Mouse (Mus musculus) midbrain, embryonic 12.5 days (tissue): ENCODE measurements around the gene Wipf2. TPM values are rescaled to one million over a fixed set of nuclear protein-coding genes. Genes with fewer than 3 reads are reported as not detected.
A peak's percentile ranks its signal among the peaks of the same experiment; 100 is the strongest.

Experiments
- ATAC-seq: fragments of 200-750 bp; cut with Nextera tagmentation; 2 replicates; pipeline ENCODE4 v1.8.0; 2017; ENCODE audit warnings: low read depth, moderate TSS enrichment, moderate library complexity; ENCODE audit not compliant: low FRiP score
- H3K27ac ChIP-seq: fragments of 300-500 bp; sonication (generic); replicated peaks from 2 replicates; pipeline ENCODE4 v1.5.1; 2016; ENCODE audit warnings: mild to moderate bottlenecking
- H3K27me3 ChIP-seq: fragments of 300-500 bp; sonication (generic); 2 replicates; pipeline ENCODE4 v1.6.1; 2016; ENCODE audit warnings: mild to moderate bottlenecking
- H3K36me3 ChIP-seq: fragments of 300-500 bp; sonication (generic); 2 replicates; pipeline ENCODE4 v1.6.1; 2016
- H3K4me1 ChIP-seq: fragments of 300-500 bp; sonication (generic); 2 replicates; pipeline ENCODE4 v1.6.1; 2016
- H3K4me2 ChIP-seq: fragments of 300-500 bp; sonication (generic); replicated peaks from 2 replicates; pipeline ENCODE4 v1.6.1; 2016; ENCODE audit warnings: mild to moderate bottlenecking, moderate library complexity
- H3K4me3 ChIP-seq: fragments of 300-500 bp; sonication (generic); 2 replicates; pipeline ENCODE4 v1.5.1; 2016; ENCODE audit warnings: mild to moderate bottlenecking
- H3K9ac ChIP-seq: fragments of 300-500 bp; sonication (generic); replicated peaks from 2 replicates; pipeline ENCODE4 v1.6.1; 2016; ENCODE audit warnings: mild to moderate bottlenecking, moderate library complexity
- H3K9me3 ChIP-seq: fragments of 300-500 bp; sonication (generic); 2 replicates; pipeline ENCODE4 v1.6.1; 2016; ENCODE audit warnings: mild to moderate bottlenecking
- WGBS: fragments of 180-500 bp; shearing (Covaris S2); methylation state at CpG from one replicate; pipeline ENCODE4 v1.1.7; 2016; 5-methylcytosine and 5-hydroxymethylcytosine counted together
- polyA plus RNA-seq: library from polyadenylated mRNA; unstranded; fragments of >200 nt; fragmentation: Nextera tagmentation; extraction: Ambion mirVana; gene quantifications from 2 replicates; pipeline ENCODE4 v1.2.1, GENCODE M21; 2016

Wipf2 gene
- polyA plus RNA-seq, 1 experiment from 2014 or later = 4.9 TPM

GRCm38 (mm10) chr11:98951026-98951906 is 87.8 kb downstream of the Wipf2 start:
- H3K4me3 ChIP-seq = no peak overlapping the region
- no peak overlapping the region for H3K27ac ChIP-seq
- 0 out of 2 replicates have a peak overlapping the region, but pooled peaks have one; percentile 15 for H3K9ac ChIP-seq
- H3K36me3 ChIP-seq = no peaks in the 10 kb centered on the region
- H3K4me1 ChIP-seq = peaks cover 42% of the 10 kb centered on the region
- no peaks in the 10 kb centered on the region for H3K9me3 ChIP-seq
- no peak for ATAC-seq
- H3K27me3 ChIP-seq = no peaks in the 10 kb centered on the region
- 75% methylated on average over 16 of the region's 16 CpGs for WGBS
- H3K4me2 ChIP-seq = no peak overlapping the region

DNA sequence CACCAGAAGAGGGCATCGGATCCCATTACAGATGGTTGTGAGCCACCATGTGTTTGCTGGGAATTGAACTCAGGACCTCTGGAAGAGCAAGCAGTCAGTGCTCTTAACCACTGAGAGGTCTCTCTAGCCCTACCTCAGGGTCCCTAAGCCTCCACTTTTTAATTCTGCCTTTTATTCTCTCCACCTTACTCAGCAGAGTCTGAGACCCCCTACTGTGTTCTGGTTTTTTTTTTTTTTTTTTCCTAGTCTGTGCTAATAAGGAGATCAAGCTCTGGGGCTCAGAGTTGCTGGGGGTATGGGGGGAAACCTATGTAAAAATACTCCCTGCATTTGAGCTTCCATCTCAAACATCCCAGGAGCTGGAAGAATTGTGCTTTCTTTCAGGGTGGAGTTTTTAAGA is 88.7 kb downstream of the Wipf2 start:
- ATAC-seq = no peak
- Histone ChIP-seq H3K4me1 (peaks cover 42% of the 10 kb centered on the region), H3K9me3 (no peaks in the 10 kb centered on the region), H3K4me3 (no peak overlapping the region), H3K27me3 (no peaks in the 10 kb centered on the region), H3K27ac (no peak overlapping the region), H3K4me2 (no peak overlapping the region), H3K9ac (no peak overlapping the region), H3K36me3 (no peaks in the 10 kb centered on the region)
- WGBS = 80% methylated on average over 1 of the region's 1 CpGs

DNA sequence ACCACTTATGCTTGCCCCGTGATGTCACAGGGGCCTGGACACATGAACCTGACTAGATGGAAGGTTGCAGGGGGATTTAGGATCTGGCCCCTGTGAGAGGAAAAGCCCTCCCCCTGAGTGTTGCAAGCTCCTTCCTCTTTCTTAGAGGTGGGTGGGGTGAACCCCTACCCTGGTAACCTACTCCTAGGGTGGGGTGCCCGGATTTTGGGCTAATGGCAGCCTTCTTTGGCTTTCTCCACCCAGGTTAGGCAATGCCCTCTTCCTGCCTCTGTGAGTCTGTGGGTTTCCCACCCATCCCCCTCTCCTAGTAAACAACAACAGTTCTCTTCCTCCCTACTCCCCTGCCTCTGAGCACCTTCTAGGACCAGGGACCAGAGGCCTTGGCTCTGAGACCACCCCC is 89.3 kb downstream of the Wipf2 start:
- Histone ChIP-seq H3K4me1 (peaks cover 42% of the 10 kb centered on the region), H3K9ac (no peak overlapping the region), H3K27me3 (no peaks in the 10 kb centered on the region), H3K4me2 (no peak overlapping the region), H3K9me3 (no peaks in the 10 kb centered on the region), H3K4me3 (no peak overlapping the region), H3K27ac (no peak overlapping the region), H3K36me3 (no peaks in the 10 kb centered on the region)
- ATAC-seq = no peak
- 74% methylated on average over 2 of the region's 2 CpGs for WGBS

GRCm38 (mm10) chr11:98953361-98953760 is 89.9 kb downstream of the Wipf2 start:
- Histone ChIP-seq H3K36me3 (no peaks in the 10 kb centered on the region), H3K9ac (no peak overlapping the region), H3K4me1 (peaks cover 42% of the 10 kb centered on the region), H3K4me2 (no peak overlapping the region), H3K4me3 (no peak overlapping the region), H3K27ac (peak overlapping the region; percentile 46; the same call in 1 of the 2 replicates), H3K27me3 (no peaks in the 10 kb centered on the region), H3K9me3 (no peaks in the 10 kb centered on the region)
- WGBS = 6% methylated on average over 2 of the region's 2 CpGs
- peak; percentile 23; the same call in 1 of the 2 replicates for ATAC-seq

DNA sequence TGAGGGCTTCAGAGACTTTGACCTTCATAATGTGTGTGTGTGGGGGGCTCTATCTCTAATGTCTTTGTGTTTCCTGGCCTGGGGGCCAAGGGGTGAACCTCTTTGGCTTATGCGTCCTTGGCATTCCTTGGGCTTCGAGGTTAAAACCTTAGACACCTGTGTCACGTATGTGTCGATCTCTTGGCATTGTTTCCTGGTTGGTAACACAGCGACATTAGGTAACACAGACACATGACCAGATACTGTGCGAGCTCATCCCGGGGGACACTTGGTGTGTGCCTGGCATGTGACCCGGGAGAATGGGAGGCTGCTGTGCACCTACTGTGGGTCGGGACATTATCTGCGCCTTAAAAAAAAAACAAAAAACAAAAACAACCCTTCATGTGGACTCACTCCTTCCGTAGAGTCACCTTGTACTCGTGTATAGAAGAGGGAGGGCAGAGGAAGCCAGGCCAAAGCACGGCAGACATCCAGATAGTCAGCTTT is 90.4 kb downstream of the Wipf2 start:
- Histone ChIP-seq H3K36me3 (no peaks in the 10 kb centered on the region), H3K27me3 (no peaks in the 10 kb centered on the region), H3K27ac (peak overlapping the region; percentile 46; the same call in 1 of the 2 replicates), H3K4me3 (no peak overlapping the region), H3K9me3 (no peaks in the 10 kb centered on the region), H3K9ac (no peak overlapping the region), H3K4me2 (peak overlapping the region; percentile 28), H3K4me1 (peaks cover 42% of the 10 kb centered on the region)
- 29% methylated on average over 13 of the region's 13 CpGs for WGBS
- no peak for ATAC-seq

- no peaks in the 10 kb centered on the region for H3K36me3 ChIP-seq
- ATAC-seq = peak; percentile 57
- no peaks in the 10 kb centered on the region for H3K27me3 ChIP-seq
- no peaks in the 10 kb centered on the region for H3K9me3 ChIP-seq
- 5% methylated on average over 10 of the region's 10 CpGs for WGBS
- peak overlapping the region; percentile 46 for H3K27ac ChIP-seq
- peak overlapping the region; percentile 28 for H3K4me2 ChIP-seq
- peaks cover 47% of the 10 kb centered on the region for H3K4me1 ChIP-seq
- H3K9ac ChIP-seq = no peak overlapping the region
- H3K4me3 ChIP-seq = no peak overlapping the region
Observed at GRCm38 (mm10) chr11:98954373-98954772, 90.9 kb downstream of the Wipf2 start.

Other genes starting within 250 kb of the Wipf2 start
- 0.68 and 1.2 TPM in 2 replicates for gene Gm12355, start 238.0 kb upstream of the Wipf2 start, polyA plus RNA-seq
- not detected in 2 replicates for gene Gsdma3, start 237.3 kb upstream of the Wipf2 start, polyA plus RNA-seq
- not detected in 2 replicates for gene Gsdma2, start 216.9 kb upstream of the Wipf2 start, polyA plus RNA-seq
- not detected in 2 replicates for gene Gsdma, start 199.3 kb upstream of the Wipf2 start, polyA plus RNA-seq
- 234 and 244 TPM in 2 replicates for gene Psmd3, start 181.1 kb upstream of the Wipf2 start, polyA plus RNA-seq
- gene Csf3, start 162.4 kb upstream of the Wipf2 start, polyA plus RNA-seq = not detected in 2 replicates
- 96.5 and 97.7 TPM in 2 replicates for gene Med24, start 134.2 kb upstream of the Wipf2 start, polyA plus RNA-seq
- gene Thra, start 123.0 kb upstream of the Wipf2 start, polyA plus RNA-seq = 45.3 and 47.6 TPM in 2 replicates
- gene Nr1d1, start 88.3 kb upstream of the Wipf2 start, polyA plus RNA-seq = 1.2 and 1.5 TPM in 2 replicates
- 38.6 and 42.4 TPM in 2 replicates for gene Msl1, start 68.1 kb upstream of the Wipf2 start, polyA plus RNA-seq
- 65.5 and 74.2 TPM in 2 replicates for gene Casc3, start 58.7 kb upstream of the Wipf2 start, polyA plus RNA-seq
- gene Rapgefl1, start 26.9 kb upstream of the Wipf2 start, polyA plus RNA-seq = 3.0 and 3.1 TPM in 2 replicates
- gene Cdc6, start 44.2 kb downstream of the Wipf2 start, polyA plus RNA-seq = 28.3 and 29.0 TPM in 2 replicates
- gene Rara, start 64.2 kb downstream of the Wipf2 start, polyA plus RNA-seq = 15.5 and 17.3 TPM in 2 replicates
- 0.67 and 0.80 TPM in 2 replicates for gene Gjd3, start 119.4 kb downstream of the Wipf2 start, polyA plus RNA-seq
- gene Top2a, start 160.6 kb downstream of the Wipf2 start, polyA plus RNA-seq = 305 and 311 TPM in 2 replicates
- 246 and 322 TPM in 2 replicates for gene Igfbp4, start 177.6 kb downstream of the Wipf2 start, polyA plus RNA-seq
- 0.12 and 0.19 TPM in 2 replicates for gene Tns4, start 225.7 kb downstream of the Wipf2 start, polyA plus RNA-seq